Mouse (Mus musculus): ENCODE measurements around the gene Ppp1r12b. TPM values are rescaled to one million over a fixed set of nuclear protein-coding genes. Genes with fewer than 3 reads are reported as not detected.

Ppp1r12b gene
- polyA plus RNA-seq, 1 experiment from 2014 or later = 3.2 TPM

- Histone ChIP-seq H3K27ac (no peak overlapping the region), H3K9ac (ENCODE audit: low read depth, low read length) (peak overlapping the region; percentile 55; the same call in 1 of the 2 replicates), H3K4me1 (replicated peaks; ENCODE audit: insufficient read depth, low read length) (peaks cover 6% of the 10 kb centered on the region), H3K9me3 (replicated peaks; ENCODE audit: low read length) (no peaks in the 10 kb centered on the region), H3K4me2 (ENCODE audit: low read length) (peak overlapping the region; percentile 91), H3K27me3 (ENCODE audit: insufficient read depth, low read length) (0 out of 2 replicates have a peak, but pooled peaks cover 6% of the 10 kb centered on the region), H3K4me3 (replicated peaks; ENCODE audit: low read depth, low read length) (peak overlapping the region; percentile 50), H3K36me3 (ENCODE audit: insufficient read depth, low read length) (no peaks in the 10 kb centered on the region)
- no peak for TF ChIP-seq CTCF (IDR thresholded peaks at IDR 0.05; ENCODE audit: low read depth)
- DNase-seq (ENCODE audit: low spot score) (no peak), ATAC-seq (replicated peaks; ENCODE audit: low FRiP score, low read depth) (no peak)
- 14% methylated on average over 8 of the region's 8 CpGs for WGBS
These were observed 247.5 kb downstream of the Ppp1r12b start for GRCm38 (mm10) chr1:134708274-134708673.

- H3K4me2 ChIP-seq (ENCODE audit: low read length) = no peak overlapping the region
- peaks cover 6% of the 10 kb centered on the region for H3K4me1 ChIP-seq (replicated peaks; ENCODE audit: insufficient read depth, low read length)
- ATAC-seq (replicated peaks; ENCODE audit: low FRiP score, low read depth) (no peak), DNase-seq (ENCODE audit: low spot score) (no peak)
- no peaks in the 10 kb centered on the region for H3K36me3 ChIP-seq (ENCODE audit: insufficient read depth, low read length)
- WGBS = 85% methylated on average over 3 of the region's 3 CpGs
- no peak overlapping the region for H3K27ac ChIP-seq
- no peak overlapping the region for H3K4me3 ChIP-seq (replicated peaks; ENCODE audit: low read depth, low read length)
- H3K9ac ChIP-seq (ENCODE audit: low read depth, low read length) = no peak overlapping the region
- H3K27me3 ChIP-seq (ENCODE audit: insufficient read depth, low read length) = 0 out of 2 replicates have a peak, but pooled peaks cover 6% of the 10 kb centered on the region
- TF ChIP-seq CTCF (IDR thresholded peaks at IDR 0.05; ENCODE audit: low read depth) = no peak
- H3K9me3 ChIP-seq (replicated peaks; ENCODE audit: low read length) = no peaks in the 10 kb centered on the region
These were observed 248.2 kb downstream of the Ppp1r12b start for GRCm38 (mm10) chr1:134707516-134707915.

GRCm38 (mm10) chr1:134706549-134706948 is 249.2 kb downstream of the Ppp1r12b start:
- no peak overlapping the region for H3K27ac ChIP-seq
- DNase-seq (ENCODE audit: low spot score) (no peak), ATAC-seq (replicated peaks; ENCODE audit: low FRiP score, low read depth) (no peak)
- no peaks in the 10 kb centered on the region for H3K36me3 ChIP-seq (ENCODE audit: insufficient read depth, low read length)
- no peak overlapping the region for H3K4me2 ChIP-seq (ENCODE audit: low read length)
- 0 out of 2 replicates have a peak, but pooled peaks cover 6% of the 10 kb centered on the region for H3K27me3 ChIP-seq (ENCODE audit: insufficient read depth, low read length)
- no peak overlapping the region for H3K4me3 ChIP-seq (replicated peaks; ENCODE audit: low read depth, low read length)
- no peak for TF ChIP-seq CTCF (IDR thresholded peaks at IDR 0.05; ENCODE audit: low read depth)
- H3K9ac ChIP-seq (ENCODE audit: low read depth, low read length) = no peak overlapping the region
- no peaks in the 10 kb centered on the region for H3K9me3 ChIP-seq (replicated peaks; ENCODE audit: low read length)
- peaks cover 6% of the 10 kb centered on the region for H3K4me1 ChIP-seq (replicated peaks; ENCODE audit: insufficient read depth, low read length)
- WGBS = 83% methylated on average over 2 of the region's 2 CpGs

Small RNA genes within 50 kb of the gene (microRNA-seq; reads per million reads assigned to microRNA genes)
- not detected for gene Gm22232

Other genes starting within 250 kb of the Ppp1r12b start
- gene Ube2t, start 6.6 kb upstream of the Ppp1r12b start, polyA plus RNA-seq (2015; fragmentation: Nextera tagmentation; extraction: Ambion mirVana) = 24.7 and 27.1 TPM in 2 replicates
- gene Lgr6, start 149.3 kb upstream of the Ppp1r12b start, polyA plus RNA-seq (2015; fragmentation: Nextera tagmentation; extraction: Ambion mirVana) = 0.83 and 0.88 TPM in 2 replicates
- 0.38 and 0.42 TPM in 2 replicates for gene Ptpn7, start 176.8 kb upstream of the Ppp1r12b start, polyA plus RNA-seq (2015; fragmentation: Nextera tagmentation; extraction: Ambion mirVana)
- 47.4 and 49.3 TPM in 2 replicates for gene Arl8a, start 190.9 kb upstream of the Ppp1r12b start, polyA plus RNA-seq (2015; fragmentation: Nextera tagmentation; extraction: Ambion mirVana)
- gene Gpr37l1, start 211.7 kb upstream of the Ppp1r12b start, polyA plus RNA-seq (2015; fragmentation: Nextera tagmentation; extraction: Ambion mirVana) = not detected in 2 replicates